Mouse (Mus musculus): Measurements from ENCODE around the gene Cd24a.

Cd24a gene

DNA sequence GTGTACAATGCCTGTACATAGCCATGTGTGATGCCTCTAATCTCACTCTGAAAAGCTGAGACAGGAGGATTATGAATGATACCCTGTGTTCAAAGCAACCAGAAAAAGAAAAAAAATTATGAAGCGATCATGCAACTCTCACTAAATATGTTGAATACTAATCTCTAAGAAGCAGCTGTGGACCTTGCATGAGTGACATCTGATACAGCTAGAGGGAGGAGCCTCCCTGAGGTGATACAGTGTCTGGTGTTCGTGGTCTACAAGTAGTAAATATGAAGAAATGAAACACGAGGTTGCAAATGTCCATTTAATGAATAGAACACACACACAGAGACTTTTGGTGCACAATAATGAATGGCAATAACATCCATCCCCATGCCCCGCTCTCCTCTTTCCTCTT, 52.5 kb downstream of the Cd24a start:
- DNase-seq, result no peak

DNA sequence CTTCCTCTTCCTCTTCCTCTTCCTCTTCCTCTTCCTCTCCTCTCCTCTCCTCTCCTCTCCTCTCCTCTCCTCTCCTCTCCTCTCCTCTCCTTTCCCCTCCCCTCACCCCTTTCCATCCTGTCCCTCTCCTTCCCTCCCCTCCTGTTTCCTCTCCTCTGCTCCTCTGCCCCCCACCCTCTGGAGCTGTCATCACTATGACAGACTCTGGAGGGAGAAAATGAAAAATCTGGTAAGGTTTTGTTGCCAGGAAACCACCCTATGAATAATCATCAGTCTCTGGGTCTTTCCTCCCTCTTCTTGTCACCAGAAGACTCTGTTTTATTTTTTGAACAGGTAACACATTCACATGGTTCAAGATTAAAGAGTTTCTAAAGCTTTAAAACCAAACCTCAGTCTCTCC, 53.0 kb downstream of the Cd24a start:
- DNase-seq, result no peak

DNA sequence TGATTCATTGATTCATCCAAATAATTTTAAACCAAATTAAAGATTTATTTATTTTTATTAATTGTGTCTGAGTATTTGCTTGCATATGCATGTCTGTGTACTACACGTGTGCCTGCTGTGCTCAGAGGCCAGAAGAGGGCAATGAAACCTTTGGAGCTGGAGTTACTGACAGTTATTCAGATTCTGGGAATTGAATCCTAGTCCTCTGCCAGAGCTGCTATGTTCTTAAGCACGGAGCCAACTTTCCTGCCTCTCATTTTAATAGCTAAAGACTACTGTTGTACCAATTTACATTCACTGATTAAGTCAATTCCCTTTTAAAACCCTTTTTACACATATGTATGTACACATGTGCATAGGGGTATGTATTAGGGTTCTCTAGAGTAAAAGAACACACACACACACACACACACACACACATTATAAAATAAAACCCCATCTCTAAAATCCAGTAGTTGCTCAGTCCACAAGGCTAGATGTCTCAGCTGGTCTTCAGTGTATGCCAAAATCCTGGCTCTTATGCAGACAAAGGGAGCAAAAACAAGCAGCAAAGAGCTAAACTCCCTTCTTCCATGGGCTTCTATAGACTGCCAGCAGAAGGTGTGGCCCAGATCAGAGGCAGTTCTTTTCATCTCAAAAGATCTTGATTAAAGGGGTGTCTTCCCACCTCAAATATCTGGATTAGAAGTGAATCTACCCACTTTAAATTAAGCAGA, 53.7 kb downstream of the Cd24a start:
- no peak for DNase-seq

DNA sequence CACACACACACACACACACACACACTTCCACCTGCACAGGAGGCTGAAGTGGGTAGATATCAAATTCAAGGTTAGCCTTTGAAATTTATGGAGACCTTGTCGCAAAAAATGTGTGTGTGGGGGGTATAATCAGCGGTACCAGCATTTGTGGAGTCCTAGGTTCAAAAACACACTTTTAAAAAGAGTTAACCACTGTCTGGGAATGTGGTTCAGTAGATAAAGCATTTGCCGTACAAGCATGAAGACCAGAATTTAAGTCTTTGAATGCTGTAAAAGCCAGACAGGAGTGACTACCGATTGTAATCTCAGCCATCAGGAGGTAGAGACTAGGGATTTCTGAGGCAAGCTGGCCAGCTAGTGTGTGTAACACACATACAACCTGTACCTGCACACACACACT, 55.0 kb downstream of the Cd24a start:
- no peak for DNase-seq
